Mouse (Mus musculus) hindbrain, postnatal 0 days (tissue): ENCODE data around the gene Myocd. TPM values are rescaled to one million over a fixed set of nuclear protein-coding genes. Genes with fewer than 3 reads are reported as not detected.

Source experiments
- ATAC-seq: fragments of 200-750 bp; cut with Nextera tagmentation; 2 replicates; pipeline ENCODE4 v1.8.0; 2017; ENCODE audit warnings: mild to moderate bottlenecking, moderate TSS enrichment, moderate library complexity
- DNase-seq: peaks from one replicate; pipeline ENCODE4 v3.0.0-alpha.2; 2015; ENCODE audit warnings: low spot score
- H3K27ac ChIP-seq: fragments of 300-500 bp; sonication (generic); 2 replicates; pipeline ENCODE4 v1.5.1; 2014; ENCODE audit warnings: mild to moderate bottlenecking
- H3K27me3 ChIP-seq: fragments of 300-500 bp; sonication (generic); 2 replicates; pipeline ENCODE4 v1.6.1; 2014; ENCODE audit warnings: low read length, mixed read lengths; ENCODE audit not compliant: insufficient read depth
- H3K36me3 ChIP-seq: fragments of 300-500 bp; sonication (generic); 2 replicates; pipeline ENCODE4 v1.6.1; 2014; ENCODE audit warnings: low read length, mixed read lengths; ENCODE audit not compliant: insufficient read depth
- H3K4me1 ChIP-seq: fragments of 300-500 bp; sonication (generic); 2 replicates; pipeline ENCODE4 v1.6.1; 2014; ENCODE audit warnings: antibody characterized with exemption, low read length, mixed read lengths; ENCODE audit not compliant: insufficient read depth
- H3K4me2 ChIP-seq: fragments of 300-500 bp; sonication (generic); 2 replicates; pipeline ENCODE4 v1.6.1; 2014; ENCODE audit warnings: low read depth, mild to moderate bottlenecking, low read length, moderate library complexity, mixed read lengths
- H3K4me3 ChIP-seq: fragments of 300-500 bp; sonication (generic); 2 replicates; pipeline ENCODE4 v1.5.1; 2014; ENCODE audit warnings: low read length
- H3K9ac ChIP-seq: fragments of 300-500 bp; sonication (generic); replicated peaks from 2 replicates; pipeline ENCODE4 v1.6.1; 2014; ENCODE audit warnings: mild to moderate bottlenecking, low read length, moderate library complexity, mixed read lengths
- H3K9me3 ChIP-seq: fragments of 300-500 bp; sonication (generic); 2 replicates; pipeline ENCODE4 v1.6.1; 2016; ENCODE audit warnings: low read length, mixed read lengths
- CTCF ChIP-seq: IDR thresholded peaks from 2 replicates; pipeline ENCODE4 v1.5.1; 2016; ENCODE audit warnings: antibody characterized with exemption, control low read depth, low read depth
- WGBS: fragments of 180-500 bp; shearing (Covaris S2); extraction: QIAGEN DNeasy Blood & Tissue Kit; methylation state at CpG from one replicate; pipeline ENCODE4 v1.1.7; 2014; 5-methylcytosine and 5-hydroxymethylcytosine counted together
- polyA plus RNA-seq: library from polyadenylated mRNA; unstranded; fragments of >200 nt; fragmentation: Nextera tagmentation; extraction: Ambion mirVana; gene quantifications from 2 replicates; pipeline ENCODE4 v1.2.1, GENCODE M21; 2015
- total RNA-seq: library from RNA; depleted of rRNA; stranded (reverse); fragments of >200 nt; gene quantifications from 2 replicates; pipeline ENCODE4 v1.2.3, GENCODE M21; 2014

Gene Myocd
- total and polyA plus RNA-seq, 2 experiments from 2014 or later = 0.53 to 0.94 TPM

- no peaks in the 10 kb centered on the region for H3K27me3 ChIP-seq
- ATAC-seq (no peak), DNase-seq (no peak)
- no peak overlapping the region for H3K27ac ChIP-seq
- peaks cover 12% of the 10 kb centered on the region for H3K4me1 ChIP-seq
- no peak overlapping the region for H3K4me2 ChIP-seq
- no peak overlapping the region for H3K9ac ChIP-seq
- no peak overlapping the region for H3K4me3 ChIP-seq
- H3K9me3 ChIP-seq = no peaks in the 10 kb centered on the region
- TF ChIP-seq CTCF = peak; percentile 5; the same call in 1 of the 2 replicates
- 16% methylated on average over 4 of the region's 4 CpGs for WGBS
- no peaks in the 10 kb centered on the region for H3K36me3 ChIP-seq
These were observed 1.2 kb upstream of the Myocd start for GRCm38 (mm10) chr11:65271000-65271399.

- H3K4me3 ChIP-seq = no peak overlapping the region
- TF ChIP-seq CTCF = peak; percentile 78
- H3K27ac ChIP-seq = no peak overlapping the region
- 55% methylated on average over 4 of the region's 4 CpGs for WGBS
- H3K9ac ChIP-seq = no peak overlapping the region
- no peak for ATAC-seq
- no peaks in the 10 kb centered on the region for H3K27me3 ChIP-seq
- H3K4me1 ChIP-seq = peaks cover 12% of the 10 kb centered on the region
- no peaks in the 10 kb centered on the region for H3K36me3 ChIP-seq
- H3K9me3 ChIP-seq = no peaks in the 10 kb centered on the region
- H3K4me2 ChIP-seq = no peak overlapping the region
- DNase-seq = peak; percentile 74
These were observed 1.5 kb downstream of the Myocd start for GRCm38 (mm10) chr11:65268310-65268709.

GRCm38 (mm10) chr11:65263466-65263865 lies 6.3 kb downstream of the Myocd start:
- WGBS = 54% methylated on average over 6 of the region's 6 CpGs
- H3K4me3 ChIP-seq = no peak overlapping the region
- ATAC-seq (no peak), DNase-seq (no peak)
- H3K36me3 ChIP-seq = no peaks in the 10 kb centered on the region
- H3K27ac ChIP-seq = no peak overlapping the region
- no peak overlapping the region for H3K4me2 ChIP-seq
- no peak overlapping the region for H3K9ac ChIP-seq
- H3K9me3 ChIP-seq = no peaks in the 10 kb centered on the region
- TF ChIP-seq CTCF = no peak
- no peaks in the 10 kb centered on the region for H3K4me1 ChIP-seq
- no peaks in the 10 kb centered on the region for H3K27me3 ChIP-seq

GRCm38 (mm10) chr11:65258997-65259396 lies 10.8 kb downstream of the Myocd start:
- no peak overlapping the region for H3K27ac ChIP-seq
- no peaks in the 10 kb centered on the region for H3K4me1 ChIP-seq
- H3K9me3 ChIP-seq = no peaks in the 10 kb centered on the region
- H3K4me2 ChIP-seq = no peak overlapping the region
- no peak for DNase-seq
- no peak for TF ChIP-seq CTCF
- no peaks in the 10 kb centered on the region for H3K27me3 ChIP-seq
- 90% methylated on average over 4 of the region's 4 CpGs for WGBS
- no peak for ATAC-seq
- no peak overlapping the region for H3K4me3 ChIP-seq
- no peaks in the 10 kb centered on the region for H3K36me3 ChIP-seq
- H3K9ac ChIP-seq = no peak overlapping the region

- Histone ChIP-seq H3K27me3 (no peaks in the 10 kb centered on the region), H3K9ac (no peak overlapping the region), H3K4me2 (no peak overlapping the region), H3K4me1 (no peaks in the 10 kb centered on the region), H3K4me3 (no peak overlapping the region), H3K36me3 (no peaks in the 10 kb centered on the region), H3K9me3 (no peaks in the 10 kb centered on the region), H3K27ac (no peak overlapping the region)
- ATAC-seq = no peak
- 65% methylated on average over 11 of the region's 11 CpGs for WGBS
- DNase-seq = peak; percentile 44
- TF ChIP-seq CTCF = no peak
These were observed 13.6 kb downstream of the Myocd start for GRCm38 (mm10) chr11:65256143-65256542.

GRCm38 (mm10) chr11:65255564-65255963 lies 14.2 kb downstream of the Myocd start:
- Histone ChIP-seq H3K4me1 (no peaks in the 10 kb centered on the region), H3K27ac (no peak overlapping the region), H3K4me2 (no peak overlapping the region), H3K4me3 (no peak overlapping the region), H3K9ac (no peak overlapping the region), H3K27me3 (no peaks in the 10 kb centered on the region), H3K9me3 (no peaks in the 10 kb centered on the region), H3K36me3 (no peaks in the 10 kb centered on the region)
- TF ChIP-seq CTCF = no peak
- DNase-seq = no peak
- 76% methylated on average over 6 of the region's 6 CpGs for WGBS
- ATAC-seq = no peak

- Histone ChIP-seq H3K9me3 (no peaks in the 10 kb centered on the region), H3K36me3 (no peaks in the 10 kb centered on the region), H3K4me1 (no peaks in the 10 kb centered on the region), H3K27me3 (no peaks in the 10 kb centered on the region), H3K4me2 (no peak overlapping the region), H3K4me3 (no peak overlapping the region), H3K27ac (no peak overlapping the region), H3K9ac (no peak overlapping the region)
- 82% methylated on average over 4 of the region's 4 CpGs for WGBS
- DNase-seq (no peak), ATAC-seq (no peak)
- no peak for TF ChIP-seq CTCF
These were observed 19.4 kb downstream of the Myocd start for GRCm38 (mm10) chr11:65250366-65250765.
